Mouse (Mus musculus) gastrocnemius, postnatal 36 days (tissue): ENCODE data around the gene Mxi1. TPM values are rescaled to one million over a fixed set of nuclear protein-coding genes. Genes with fewer than 3 reads are reported as not detected.

Experiments
- DNase-seq, 2 experiments: peaks; one replicate each; pipeline ENCODE4 v3.0.0; 2022
- intact Hi-C: fragments of 180-260 bp; cut with DNase I; formaldehyde crosslinking; loops from one replicate; pipeline ENCODE4 v1.15.1; 2025
- long read RNA-seq, 2 experiments: library from polyadenylated mRNA; stranded (forward); transcript quantifications; one replicate each; pipeline ENCODE4 v2.0.0; 2021
- total RNA-seq, 2 experiments: library from RNA; stranded (reverse); gene quantifications; 2 replicates each; pipeline ENCODE4 v1.2.3; 2021

Gene Mxi1
- total RNA-seq: 10 to 100 TPM; 35.9 to 47.1 TPM
- long read RNA-seq, experiment 1, transcript Mxi1-203 (6 exons, 2,340 nt): major isoform, 22 of 34 reads
- long read RNA-seq, experiment 1, transcript Mxi1-201 (6 exons, 2,627 nt): minor isoform, 6 of 34 reads
- long read RNA-seq, experiment 1, partial matches to known transcripts: 0 of 34 reads
- long read RNA-seq, experiment 1, other reads (novel, unspliced or antisense): 6 of 34 reads
- long read RNA-seq, experiment 2, full-length matches to known transcripts: 49 of 61 reads
- long read RNA-seq, experiment 2, partial matches to known transcripts: 4 of 61 reads
- long read RNA-seq, experiment 2, other reads (novel, unspliced or antisense): 8 of 61 reads

GRCm38 (mm10) chr19:53310348-53310747 is at the start of gene Mxi1:
Mxi1 (plus strand) TSS chr19:53310518.
- intact Hi-C loops: loop anchor here (2.0 to 10.0 kb wide), 4 partner anchors 18 to 276 kb away; partner anchors contain the start of gene Add3
- peak; percentile 64 to 72 for DNase-seq

GRCm38 (mm10) chr19:53260828-53261227 is 49.5 kb upstream of the Mxi1 start:
- intact Hi-C loops: loop anchor here (5.0 kb wide), 1 partner anchor 46 kb away; no protein-coding TSS in a partner anchor

DNA sequence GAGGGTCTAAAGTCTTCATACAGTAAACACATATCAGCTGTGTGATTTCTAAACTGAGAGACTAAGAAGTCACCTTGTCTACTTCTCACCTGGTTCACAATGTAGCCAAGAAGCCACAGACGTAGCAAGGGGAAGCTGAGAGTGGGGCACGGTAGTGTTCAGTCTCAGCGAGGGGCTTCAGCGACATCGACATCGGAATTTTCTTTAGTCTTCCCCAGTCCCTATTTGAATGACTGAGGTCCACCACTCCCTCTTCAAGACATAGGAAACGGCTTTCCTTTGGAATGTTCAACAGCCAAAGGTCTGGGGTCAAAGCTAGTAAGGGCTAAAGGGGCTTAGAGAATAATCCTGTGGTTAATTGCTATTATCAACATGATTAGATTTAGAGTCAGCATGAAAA is 48.3 kb upstream of the Mxi1 start:
- intact Hi-C loops: loop anchor here (5.0 kb wide), 1 partner anchor 45 kb away; no protein-coding TSS in a partner anchor
- no peak for DNase-seq

More at GRCm38 (mm10) chr19:53260828-53261227, 49.5 kb upstream of the Mxi1 start:
- DNase-seq: no peak

- intact Hi-C loops: loop anchor here (5.0 kb wide), 1 partner anchor 43 kb away; no protein-coding TSS in a partner anchor
- no peak for DNase-seq
Observed at GRCm38 (mm10) chr19:53263859-53264733, 46.2 kb upstream of the Mxi1 start.

DNA sequence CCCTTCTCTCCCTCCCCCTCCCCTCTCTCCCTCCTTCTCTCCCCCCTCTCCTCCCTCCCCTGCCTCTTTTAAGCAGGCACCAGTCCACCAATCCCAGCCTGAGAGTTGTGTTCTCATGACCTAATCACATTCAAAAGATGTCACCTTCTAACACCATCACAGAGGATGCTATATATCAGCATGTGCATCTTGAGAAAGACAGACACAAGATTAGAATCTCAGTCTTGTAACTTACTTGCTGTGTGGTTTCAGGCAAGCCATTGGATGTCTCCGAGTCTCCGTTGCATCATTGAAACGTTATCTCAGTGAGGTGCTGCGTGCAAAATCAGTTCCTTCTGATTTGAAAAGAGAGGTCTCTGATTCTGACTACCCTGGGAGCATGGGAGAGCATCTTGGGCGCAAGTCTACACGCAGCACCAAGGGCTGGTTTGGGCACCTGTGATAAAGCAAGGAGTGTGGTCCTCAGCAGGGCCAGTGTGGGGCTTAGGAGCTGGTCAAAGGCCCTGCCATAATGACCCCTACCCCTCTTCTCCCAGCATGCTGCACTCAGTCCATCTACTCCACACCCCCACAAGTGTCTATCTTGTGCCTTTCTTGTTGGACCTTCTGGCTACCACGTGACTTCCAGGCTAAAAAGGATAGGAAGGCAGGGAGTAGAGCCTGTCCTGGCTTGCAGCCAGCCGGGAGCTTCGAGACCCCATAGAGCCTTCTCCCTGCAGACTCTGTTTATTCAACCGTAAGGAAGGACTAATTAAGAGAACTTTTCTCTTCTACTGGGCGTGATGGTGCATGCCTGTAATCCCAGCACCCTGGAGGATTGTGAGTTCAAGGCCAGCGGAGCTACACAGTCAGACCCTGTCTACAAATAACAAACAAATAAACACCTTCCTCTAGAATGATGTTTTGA is 45.2 kb upstream of the Mxi1 start:
- no peak for DNase-seq
- intact Hi-C loops: loop anchor here (5.0 kb wide), 1 partner anchor 42 kb away; no protein-coding TSS in a partner anchor

- intact Hi-C loops: no loop called here
- DNase-seq: no peak
Observed at GRCm38 (mm10) chr19:53267305-53267704, 43.0 kb upstream of the Mxi1 start.

- no peak for DNase-seq
- intact Hi-C loops: loop anchor here (10.0 kb wide), 1 partner anchor 322 kb away; no protein-coding TSS in a partner anchor
Observed at GRCm38 (mm10) chr19:53273055-53273722, 37.1 kb upstream of the Mxi1 start.

DNA sequence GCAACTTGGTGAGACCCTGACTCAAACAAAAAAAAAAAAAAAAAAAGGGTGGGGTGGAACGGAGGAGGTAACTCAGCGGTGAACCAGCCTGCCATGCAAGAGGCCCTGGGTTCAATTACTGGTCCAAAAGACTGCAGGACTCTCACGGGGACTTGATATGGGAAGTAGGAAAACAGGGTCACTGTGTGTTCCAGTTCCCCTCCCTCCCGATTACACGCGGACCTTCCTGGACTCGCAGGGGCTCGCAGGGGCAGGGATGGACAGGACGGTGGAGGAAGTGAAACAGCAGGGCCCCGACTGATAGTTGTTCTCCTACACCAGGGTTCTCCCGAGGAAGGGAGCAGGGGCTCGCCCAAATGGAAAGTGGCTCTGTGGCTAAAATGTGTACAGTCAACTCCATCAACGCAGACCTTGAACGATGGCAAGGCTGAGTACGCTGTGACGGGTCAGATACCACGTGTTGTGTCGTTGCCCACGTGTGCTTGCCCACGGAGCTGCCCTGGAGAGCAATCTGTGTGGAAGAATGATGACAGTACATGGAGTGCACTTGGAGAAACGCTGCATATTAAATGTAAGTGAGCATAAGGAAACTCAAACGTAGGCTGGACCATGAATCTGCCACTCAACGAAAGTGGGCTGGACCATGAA is 36.4 kb upstream of the Mxi1 start:
- DNase-seq: no peak
- intact Hi-C loops: loop anchor here (10.0 kb wide), 1 partner anchor 321 kb away; no protein-coding TSS in a partner anchor

DNA sequence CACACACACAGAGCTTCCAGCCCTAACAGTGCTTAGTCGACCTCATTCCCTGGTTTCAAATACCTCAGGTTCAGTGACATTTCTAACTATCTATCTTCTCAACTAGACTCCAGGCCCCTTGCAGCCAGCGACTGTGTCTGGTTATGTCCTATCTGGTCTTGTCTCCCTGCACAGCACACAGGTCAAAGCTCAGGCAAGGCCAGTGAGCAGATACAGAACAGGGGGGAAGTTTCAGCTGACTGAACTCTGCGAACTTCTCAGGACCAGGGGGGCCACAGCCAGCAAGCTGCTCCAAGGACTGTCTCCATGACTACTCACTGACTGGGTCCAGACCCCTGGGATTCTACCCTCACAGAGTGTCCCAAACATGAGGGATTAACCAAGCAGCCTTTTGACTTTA is 35.1 kb upstream of the Mxi1 start:
- no peak for DNase-seq
- intact Hi-C loops: loop anchor here (10.0 kb wide), 1 partner anchor 320 kb away; no protein-coding TSS in a partner anchor

DNA sequence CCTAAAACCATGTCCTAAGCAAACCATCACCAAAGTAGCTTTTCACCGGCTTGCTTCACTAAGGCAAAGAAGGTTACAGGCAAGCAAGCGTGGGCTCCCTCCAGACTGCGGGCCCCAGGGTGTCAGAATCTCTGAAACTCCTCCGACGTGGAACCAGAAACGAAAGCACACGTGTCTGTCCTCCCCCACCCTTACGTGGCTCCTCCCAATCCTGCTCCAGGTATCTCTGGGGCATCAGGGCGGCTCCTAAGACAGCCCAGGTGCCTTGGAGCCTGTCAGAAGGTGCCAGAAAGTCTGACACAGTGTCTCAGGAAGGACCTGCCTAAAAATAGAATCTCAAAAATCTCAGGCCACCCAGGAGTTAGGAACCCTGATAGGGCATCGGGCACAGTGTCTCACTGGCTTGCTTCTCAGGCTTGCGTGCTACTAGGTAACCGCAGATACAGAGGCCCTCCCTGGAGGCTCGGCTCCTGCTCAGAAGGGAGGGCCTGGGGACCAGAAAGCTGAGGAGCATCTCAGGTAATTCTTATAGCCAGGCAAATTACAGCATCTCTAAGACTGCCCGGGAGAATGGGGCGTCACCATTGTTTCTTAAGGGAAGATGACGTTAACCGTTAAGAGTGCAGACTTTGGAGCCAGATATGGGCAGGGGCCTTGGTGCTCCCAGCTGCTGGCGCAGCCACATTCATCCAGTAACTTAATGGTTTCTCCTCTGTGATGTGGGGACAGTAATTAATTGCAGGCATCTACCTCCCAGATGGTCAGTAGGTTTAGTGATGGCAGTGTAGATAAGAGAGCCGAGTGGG is 33.2 kb upstream of the Mxi1 start:
- no peak for DNase-seq
- intact Hi-C loops: loop anchor here (10.0 kb wide), 1 partner anchor 318 kb away; no protein-coding TSS in a partner anchor

- intact Hi-C loops: loop anchor here (10.0 kb wide), 1 partner anchor 316 kb away; no protein-coding TSS in a partner anchor
- peak; percentile 27 to 31 for DNase-seq
Observed at GRCm38 (mm10) chr19:53278491-53279415, 31.6 kb upstream of the Mxi1 start.

GRCm38 (mm10) chr19:53280254-53280653 is 30.1 kb upstream of the Mxi1 start:
- DNase-seq: no peak
- intact Hi-C loops: no loop called here

- no peak for DNase-seq
- intact Hi-C loops: no loop called here
Observed at GRCm38 (mm10) chr19:53282571-53282970, 27.7 kb upstream of the Mxi1 start.

DNA sequence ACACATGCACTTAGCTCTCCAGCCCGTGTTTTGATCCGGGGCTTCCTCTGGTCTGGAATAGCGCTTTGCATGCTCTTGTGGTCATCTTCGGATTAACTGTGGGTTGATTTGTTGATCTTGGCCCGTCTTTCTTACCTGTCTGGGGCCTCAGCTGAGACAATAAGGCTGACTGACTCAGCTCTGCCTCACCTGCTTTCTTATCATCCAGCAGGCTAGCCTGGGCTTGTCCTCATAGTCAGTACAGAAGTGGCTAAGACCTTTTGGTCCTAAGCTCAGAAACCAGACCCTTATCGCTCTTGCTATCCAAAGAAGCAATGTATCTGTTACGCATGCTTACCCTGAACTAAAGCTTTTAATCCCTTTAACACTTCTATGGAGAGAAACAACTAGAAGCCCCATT is 26.6 kb upstream of the Mxi1 start:
- DNase-seq: no peak
- intact Hi-C loops: no loop called here

GRCm38 (mm10) chr19:53284268-53285208 is 25.8 kb upstream of the Mxi1 start:
- DNase-seq: no peak
- intact Hi-C loops: no loop called here
